Mouse (Mus musculus) adrenal gland, postnatal 10 days (tissue): Measurements from ENCODE around the gene Snx30. TPM values are rescaled to one million over a fixed set of nuclear protein-coding genes. Genes with fewer than 3 reads are reported as not detected.
A peak's percentile ranks its signal among the peaks of the same experiment; 100 is the strongest.

ENCODE experiments used
- DNase-seq: peaks from one replicate; pipeline ENCODE4 v3.0.0; 2021; ENCODE audit warnings: mixed read lengths
- total RNA-seq, 2 experiments: library from RNA; stranded (reverse); gene quantifications; 2 replicates each; pipeline ENCODE4 v1.2.3; 2021

Gene Snx30
- total RNA-seq, 2 experiments from 2014 or later, result 8.0 to 8.9 TPM

DNA sequence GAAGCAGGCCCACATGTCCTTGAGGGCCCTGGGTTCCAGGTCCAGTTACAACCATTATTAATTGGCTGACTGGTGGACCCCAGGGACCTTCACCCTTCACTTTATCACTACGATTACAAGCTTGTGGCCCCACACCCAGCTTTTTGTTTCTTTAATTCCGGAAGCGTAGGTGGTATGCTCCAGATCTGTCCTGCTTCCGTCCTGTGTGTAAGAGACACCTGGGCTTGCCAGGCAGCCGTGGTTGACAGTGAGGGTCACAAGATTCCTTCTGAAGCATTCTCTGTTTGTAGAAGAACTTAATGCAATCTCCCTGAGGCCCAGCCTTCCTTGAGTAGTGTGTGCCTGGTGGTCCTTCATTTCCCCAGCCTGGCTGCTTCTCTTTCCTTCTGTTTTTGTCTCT is 19.2 kb downstream of the Snx30 start:
- no peak for DNase-seq

- DNase-seq, result no peak
Observed at GRCm38 (mm10) chr4:59825634-59826033, 20.0 kb downstream of the Snx30 start.

DNA sequence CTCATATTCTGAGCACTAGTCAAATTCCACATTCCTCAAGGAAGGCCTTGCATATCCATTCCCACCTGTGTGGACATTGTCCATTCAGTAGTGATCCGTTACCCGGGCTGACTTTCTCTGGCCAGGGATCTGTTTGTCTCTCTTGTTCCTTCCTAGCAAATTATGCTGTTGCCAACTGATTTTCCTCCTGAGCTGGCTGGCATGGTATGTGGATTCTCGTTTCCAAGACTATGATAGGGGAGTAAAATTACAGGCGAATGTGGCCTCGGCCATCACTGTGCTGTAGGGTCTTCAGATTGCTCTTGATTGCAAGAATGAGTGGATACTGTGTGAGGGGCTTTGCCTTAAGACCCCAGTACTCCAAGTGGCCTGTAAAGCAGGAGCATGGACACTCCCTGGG is 20.7 kb downstream of the Snx30 start:
- DNase-seq, result no peak

GRCm38 (mm10) chr4:59829072-59829471 is 23.4 kb downstream of the Snx30 start:
- DNase-seq, result no peak

GRCm38 (mm10) chr4:59831038-59831437 is 25.4 kb downstream of the Snx30 start:
- no peak for DNase-seq

- DNase-seq, result no peak
Observed at GRCm38 (mm10) chr4:59832810-59833209, 27.2 kb downstream of the Snx30 start.

DNA sequence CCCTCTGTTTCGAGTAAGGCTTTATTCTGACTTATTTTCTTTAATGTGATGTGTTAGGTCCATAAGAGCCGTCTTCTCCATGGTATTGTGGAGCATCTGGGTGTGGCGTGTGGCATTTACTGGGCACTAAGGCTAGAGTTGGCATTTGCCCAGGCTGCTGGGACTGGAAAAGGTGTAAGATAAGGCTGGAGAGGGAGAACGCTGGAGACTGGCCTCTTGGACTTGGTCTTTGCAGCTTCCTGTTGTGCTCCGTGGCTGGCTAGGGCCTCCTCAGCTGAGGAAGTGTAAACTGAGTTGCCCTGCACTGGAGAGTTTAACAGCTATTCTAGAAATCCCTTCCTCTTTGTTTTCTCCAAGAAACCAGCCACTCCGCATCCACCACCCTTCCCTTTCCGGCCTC is 32.0 kb downstream of the Snx30 start:
- no peak for DNase-seq

DNA sequence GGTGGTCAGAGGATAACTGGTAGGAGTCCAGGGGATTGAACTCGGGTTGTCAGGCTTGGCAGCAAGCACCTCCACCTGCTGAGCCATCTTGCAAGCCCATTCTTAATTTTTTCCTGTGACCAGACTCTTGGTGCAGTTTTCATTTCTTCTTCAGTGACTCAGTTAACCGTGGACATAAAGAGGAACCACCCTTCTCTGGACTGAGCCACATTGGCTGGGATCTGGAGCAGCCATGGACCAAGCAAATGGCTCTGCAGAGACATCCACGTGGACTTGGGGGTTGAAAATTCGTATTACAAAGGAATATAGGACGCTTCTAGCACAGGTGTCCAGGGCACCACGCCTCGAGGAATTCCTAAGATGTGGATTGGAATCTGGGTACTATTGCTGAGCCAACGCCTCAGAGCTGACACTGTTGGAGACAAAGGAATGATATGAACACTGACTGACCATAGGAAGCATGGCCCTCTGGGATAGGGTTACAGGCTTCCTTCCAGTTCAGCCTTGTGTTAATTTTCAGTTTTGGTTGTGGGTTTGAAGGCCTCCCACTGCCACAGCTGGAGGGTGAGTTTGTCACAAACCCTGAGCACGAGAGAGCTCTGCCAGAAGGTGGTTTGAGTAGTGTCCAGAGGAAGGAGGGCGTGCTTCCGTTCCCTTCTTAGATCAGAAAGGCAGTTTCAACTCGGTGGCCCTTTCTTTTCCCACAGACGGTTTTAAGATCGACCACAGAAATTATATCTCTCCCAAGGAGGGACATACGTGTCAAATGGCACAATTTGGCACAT is 39.0 kb downstream of the Snx30 start:
- DNase-seq, result no peak

GRCm38 (mm10) chr4:59845245-59845637 is 39.6 kb downstream of the Snx30 start:
- DNase-seq, result no peak

DNA sequence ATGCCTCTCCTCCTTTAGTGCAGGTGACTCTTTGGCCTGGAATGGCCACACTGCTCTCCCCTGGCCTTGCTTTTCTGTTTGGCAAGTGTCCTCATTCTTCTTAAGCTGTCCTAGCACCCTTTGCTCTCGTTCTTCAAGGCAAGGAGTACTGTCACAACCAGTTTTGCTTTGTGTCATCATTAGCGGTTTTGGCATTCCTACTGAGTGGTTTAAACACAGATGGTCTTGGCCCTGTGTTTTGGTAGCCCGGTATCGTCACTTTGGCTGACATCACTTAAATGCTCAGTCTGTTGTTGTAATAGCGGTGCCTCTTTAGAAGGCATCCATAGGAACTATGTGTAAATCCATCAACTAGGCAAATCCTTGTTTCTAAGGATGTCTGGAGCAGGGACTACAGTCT is 41.8 kb downstream of the Snx30 start:
- DNase-seq, result no peak

GRCm38 (mm10) chr4:59850181-59850580 is 44.5 kb downstream of the Snx30 start:
- DNase-seq, result peak; percentile 88

DNA sequence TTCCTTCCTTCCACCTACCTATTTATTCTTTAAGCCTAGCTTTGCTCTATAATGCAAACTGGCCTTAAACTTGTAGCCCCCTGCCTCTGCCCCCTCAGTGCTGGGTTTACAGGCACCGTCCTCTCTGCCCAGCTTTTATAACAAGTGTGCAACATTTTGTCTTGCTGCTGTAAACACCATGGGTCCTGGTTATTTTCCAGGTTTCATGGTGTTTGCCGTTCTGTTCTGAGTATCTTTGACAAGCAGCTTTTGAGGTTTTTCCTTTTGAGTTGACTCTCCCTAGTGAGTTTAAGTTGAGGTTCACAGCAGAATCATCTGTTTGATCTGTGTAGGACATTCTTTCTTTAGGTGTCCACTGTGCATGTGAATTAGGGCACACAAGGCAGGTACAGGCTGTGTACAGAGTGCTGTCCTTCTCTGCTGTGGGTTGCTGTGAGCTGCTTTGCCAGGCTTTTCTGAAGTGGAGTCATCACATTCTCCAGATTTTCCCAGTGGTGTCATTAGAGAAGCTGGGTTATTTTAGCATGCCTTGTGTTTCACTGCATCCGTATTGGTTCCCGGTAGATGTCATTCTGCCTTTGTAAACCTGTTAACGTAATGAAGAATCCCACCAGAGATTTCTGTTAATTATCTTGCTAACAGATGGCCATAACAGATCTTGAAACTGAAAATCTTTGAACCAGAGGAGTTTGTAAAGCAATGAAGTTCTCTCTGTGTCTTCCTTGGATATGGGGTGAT is 45.4 kb downstream of the Snx30 start:
- no peak for DNase-seq

DNA sequence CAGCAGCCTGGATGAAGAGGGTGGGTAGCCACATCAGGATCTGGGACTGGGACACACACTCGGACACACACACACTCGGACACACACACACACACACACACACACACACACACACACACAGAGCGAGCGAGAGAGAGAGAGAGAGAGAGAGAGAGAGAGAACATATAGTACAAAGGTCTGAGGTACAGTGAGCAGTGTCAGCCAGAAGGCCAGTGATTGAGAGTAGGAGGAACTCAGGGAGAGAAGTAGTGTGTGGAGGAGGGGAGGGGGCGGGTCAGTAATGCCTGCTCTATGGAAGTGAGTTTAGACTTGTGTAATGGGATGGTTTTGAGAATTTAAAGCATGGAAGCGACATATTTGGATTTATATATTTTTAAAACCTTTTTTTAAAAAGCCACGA is 47.5 kb downstream of the Snx30 start:
- no peak for DNase-seq

GRCm38 (mm10) chr4:59859693-59860425 is 54.2 kb downstream of the Snx30 start:
- no peak for DNase-seq

- DNase-seq, result no peak
Observed at GRCm38 (mm10) chr4:59860431-59860830, 54.8 kb downstream of the Snx30 start.

DNA sequence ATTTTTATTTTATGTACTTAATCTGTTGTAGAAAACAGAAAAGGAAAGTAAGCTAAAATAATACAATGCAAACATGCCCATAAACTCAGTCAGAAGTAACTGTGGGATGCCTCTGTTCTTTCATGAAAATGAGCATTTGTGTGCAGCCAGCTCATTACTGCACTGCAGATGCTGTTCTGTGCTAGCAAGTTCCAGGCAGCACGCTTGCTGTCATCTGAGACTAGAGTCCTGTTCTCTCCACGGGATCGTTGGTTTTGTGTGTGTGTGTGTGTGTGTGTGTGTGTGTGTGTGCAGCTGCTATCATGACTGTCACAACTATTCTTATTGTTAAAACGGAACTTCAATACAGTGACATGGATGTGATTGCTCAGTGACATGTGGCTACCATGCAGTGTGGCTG is 56.2 kb downstream of the Snx30 start:
- DNase-seq, result no peak

- no peak for DNase-seq
Observed at GRCm38 (mm10) chr4:59862335-59862734, 56.7 kb downstream of the Snx30 start.

DNA sequence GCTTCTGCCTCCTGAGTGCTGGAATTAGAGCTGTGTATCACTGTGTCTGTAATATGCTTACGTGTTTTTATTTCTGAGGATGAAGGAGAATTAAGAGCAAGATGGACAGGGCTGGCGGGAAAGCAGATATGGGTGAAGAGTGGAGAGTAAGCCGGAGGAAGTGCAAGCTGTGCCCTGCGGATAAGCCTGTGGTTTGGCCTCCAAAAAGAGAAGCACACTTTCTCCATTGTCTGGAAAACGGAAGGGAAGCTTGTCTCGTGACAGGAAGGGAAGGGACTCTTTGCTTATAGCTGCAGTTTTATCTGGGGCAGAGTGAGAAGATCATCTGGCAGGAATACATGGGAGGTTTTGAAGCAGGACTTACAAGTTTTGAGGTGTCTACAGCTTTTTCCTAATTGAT is 58.2 kb downstream of the Snx30 start:
- DNase-seq, result no peak

GRCm38 (mm10) chr4:59868086-59868485 is 62.4 kb downstream of the Snx30 start:
- no peak for DNase-seq

- DNase-seq, result peak; percentile 66
Observed at GRCm38 (mm10) chr4:59869488-59870057, 63.9 kb downstream of the Snx30 start.

DNA sequence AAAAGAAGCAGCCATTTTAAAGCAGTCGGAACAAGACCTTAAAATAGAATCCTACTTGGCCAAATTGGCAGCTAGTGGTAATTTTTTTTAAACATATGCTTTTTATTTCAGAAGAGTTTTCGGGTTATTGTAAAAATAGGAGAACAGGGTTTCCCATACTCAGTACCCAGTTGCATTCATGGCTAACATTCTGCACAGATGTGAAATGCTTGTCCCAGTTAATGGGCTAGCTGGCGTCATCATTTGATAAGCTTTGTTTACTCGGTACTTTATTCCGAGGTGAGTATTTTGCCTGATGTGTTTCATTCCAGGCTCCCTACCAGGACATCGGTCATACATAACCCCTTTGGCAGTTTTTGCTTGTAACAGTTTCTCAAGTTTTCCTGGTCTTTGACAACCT is 64.8 kb downstream of the Snx30 start:
- no peak for DNase-seq

DNA sequence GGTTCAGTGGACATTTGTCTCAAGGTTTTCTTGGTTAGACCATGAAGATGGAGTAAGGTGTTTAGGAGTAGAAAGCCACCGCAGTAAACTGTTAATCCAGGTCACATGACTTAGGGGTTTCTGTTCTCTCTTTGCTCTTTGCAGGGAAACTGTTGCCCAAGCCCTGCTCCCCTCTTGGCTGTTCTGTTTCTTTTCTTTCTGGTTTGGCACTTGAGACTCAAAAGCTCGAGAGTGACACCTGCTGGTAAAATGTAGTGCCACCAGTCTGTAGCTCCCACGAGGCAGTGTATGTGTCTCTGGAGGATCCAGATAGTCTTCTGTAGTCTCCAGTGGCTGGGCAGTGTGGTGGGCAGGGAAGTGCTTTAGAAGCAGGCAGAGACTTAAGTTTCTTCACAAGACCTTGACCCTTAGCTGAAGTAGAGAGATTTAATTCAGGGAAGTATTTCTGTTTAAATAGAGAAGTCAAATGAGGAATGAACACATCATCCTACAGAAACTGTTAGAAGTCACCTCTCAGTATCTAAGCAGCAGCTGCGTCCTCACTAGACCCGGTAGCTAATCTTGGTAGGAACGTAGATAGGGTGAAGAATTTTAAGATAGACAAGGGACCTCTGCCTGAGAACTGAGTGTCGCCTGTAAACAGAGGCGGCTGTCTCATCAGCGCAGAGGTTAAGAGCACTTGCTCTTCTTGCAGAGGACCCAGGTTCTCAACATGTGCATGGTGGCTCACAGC is 65.4 kb downstream of the Snx30 start:
- peak; percentile 82 for DNase-seq
